Mouse (Mus musculus): ENCODE results near the gene 4930518I15Rik.
"Not testable (repeated sequence)": the region's sequence is repeated elsewhere in the genome, so short reads cannot be mapped to it uniquely, and the experiment has no call there.

The 4930518I15Rik gene

DNA sequence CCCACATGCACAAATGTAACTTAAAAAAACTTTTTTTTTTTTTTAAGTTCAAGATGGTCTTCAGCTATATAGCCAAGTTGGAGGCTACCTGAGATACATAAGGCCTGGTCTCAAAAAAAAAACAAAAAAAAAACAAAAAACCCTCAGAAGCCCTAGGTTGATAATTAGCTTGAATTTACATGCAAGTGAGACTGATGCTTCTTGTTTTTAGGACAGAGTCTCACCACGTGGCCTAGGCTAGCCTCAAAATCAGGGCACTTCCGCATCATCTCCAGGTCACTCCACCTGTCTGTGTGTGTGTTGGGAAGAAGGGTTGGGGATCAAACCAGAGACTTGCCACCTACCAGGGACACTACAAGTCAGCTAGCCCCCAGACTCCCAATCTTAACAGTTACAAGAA is at the start of gene 4930518I15Rik:
Gene 4930518I15Rik (minus strand): TSS at position 112 of the 400 bp plus-strand sequence.
- no peak for DNase-seq (ENCODE audit: low read depth)

DNA sequence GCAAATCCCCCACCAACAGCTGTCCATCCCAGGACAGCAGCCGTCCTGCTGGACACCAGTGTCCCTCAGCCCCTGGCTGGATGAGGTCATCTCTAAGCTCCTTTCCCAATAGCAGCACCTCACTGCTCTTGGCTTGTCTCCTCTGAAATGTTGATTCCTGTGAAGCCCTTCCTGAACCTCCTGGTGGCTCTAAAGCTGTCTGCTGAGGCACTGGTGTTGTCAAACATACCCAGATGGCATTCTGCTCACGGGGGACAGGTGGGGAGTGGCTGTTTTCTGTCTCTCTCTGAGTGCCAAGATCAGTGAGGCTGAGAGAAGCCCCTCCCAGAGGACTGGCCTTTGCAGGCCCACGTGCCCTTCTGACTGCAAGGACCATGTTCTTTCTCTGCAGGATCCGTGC is 48.2 kb upstream of the 4930518I15Rik start:
- DNase-seq (ENCODE audit: low read depth): not testable (repeated sequence)

DNA sequence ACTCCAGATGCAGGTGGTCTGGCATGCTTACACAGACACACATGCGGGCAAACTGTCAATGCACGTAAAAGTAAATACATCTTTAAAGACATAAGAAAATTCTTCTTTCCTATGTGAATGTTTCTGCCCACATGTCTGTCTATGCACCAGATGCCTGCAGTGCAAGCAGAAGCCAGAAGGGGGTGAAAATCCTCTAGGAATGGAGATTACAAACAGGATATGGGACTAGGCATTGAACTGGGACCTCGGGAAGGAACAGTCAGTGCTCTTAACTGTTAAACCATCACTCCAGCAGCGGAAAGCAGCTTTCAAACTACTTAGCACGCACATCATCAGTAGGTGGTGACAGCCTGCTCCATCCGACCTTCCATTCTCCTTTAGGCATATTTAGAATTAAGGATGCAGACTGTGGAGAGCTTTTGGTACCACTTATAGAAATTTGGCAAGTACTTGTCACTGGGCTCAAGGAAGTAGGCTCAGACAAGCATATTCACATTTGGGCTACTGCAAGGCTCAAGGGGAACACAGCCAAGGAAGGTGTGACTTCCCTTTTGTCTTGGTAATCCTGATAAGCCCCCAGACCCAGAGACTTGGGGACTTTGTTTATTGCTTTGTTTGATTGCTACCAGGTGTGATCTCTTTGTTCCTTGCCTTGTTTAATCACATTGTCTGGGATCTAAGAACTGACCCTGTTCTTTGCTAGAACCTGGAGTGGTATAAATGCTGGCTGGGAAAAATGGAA is 47.4 kb upstream of the 4930518I15Rik start:
- DNase-seq (ENCODE audit: low read depth): no peak

DNA sequence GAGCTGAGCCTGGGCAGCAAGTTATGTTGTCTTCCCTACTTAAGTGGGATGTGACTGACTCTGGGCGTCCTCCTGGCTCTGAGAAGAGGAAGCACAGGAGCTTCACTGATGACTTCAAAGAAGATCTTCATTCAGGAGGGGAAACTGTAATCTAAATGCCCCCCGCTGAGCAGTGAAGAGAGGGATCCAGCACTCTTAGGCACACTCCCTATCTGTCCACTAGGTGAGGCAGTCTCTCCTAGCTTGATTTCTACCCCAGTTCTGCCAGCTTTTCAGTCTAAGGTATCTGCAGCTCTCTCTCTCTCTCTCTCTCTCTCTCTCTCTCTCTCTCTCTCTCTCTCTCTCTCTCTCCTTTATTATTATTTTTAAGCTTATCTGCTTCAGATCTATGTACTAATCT is 45.6 kb upstream of the 4930518I15Rik start:
- peak; percentile 36 for DNase-seq (ENCODE audit: low read depth)

DNA sequence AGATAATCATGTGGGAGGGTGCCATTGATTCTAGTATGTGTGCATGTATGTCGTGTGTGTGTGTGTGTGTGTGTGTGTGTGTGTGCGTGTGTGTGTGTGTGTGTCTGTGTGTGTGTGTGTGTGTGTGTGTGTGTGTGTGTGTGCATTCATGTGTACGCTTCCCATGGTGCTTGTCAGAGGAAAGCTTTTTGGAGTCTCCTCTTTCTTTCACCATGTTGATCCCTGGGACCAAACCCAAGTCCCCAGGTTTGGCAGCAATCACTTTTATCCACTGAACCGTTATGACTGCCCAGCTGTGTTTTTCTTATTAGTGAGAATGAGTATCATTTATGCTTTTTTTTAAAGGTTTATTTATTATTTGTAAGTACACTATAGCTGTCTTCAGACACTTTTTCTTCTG is 44.7 kb upstream of the 4930518I15Rik start:
- DNase-seq (ENCODE audit: low read depth): not testable (repeated sequence)

DNA sequence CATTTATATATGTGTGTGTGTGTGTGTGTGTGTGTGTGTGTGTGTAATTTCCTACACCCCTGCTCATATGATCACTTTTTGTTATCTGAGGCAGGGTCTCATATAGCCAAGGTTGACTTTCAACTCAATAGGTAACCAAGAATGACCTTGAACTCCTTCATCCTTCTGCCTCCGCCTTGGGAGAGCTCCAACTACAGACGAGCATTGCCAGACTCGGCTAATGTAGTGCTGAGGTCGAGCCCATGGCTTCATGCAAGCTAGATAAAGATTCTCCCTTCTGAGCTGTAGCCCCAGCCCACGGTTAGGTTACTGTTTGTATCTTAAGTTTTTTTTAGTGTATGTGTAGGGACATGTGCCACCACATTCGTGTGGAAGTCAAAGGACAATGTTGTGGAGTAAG is 44.1 kb upstream of the 4930518I15Rik start:
- no peak for DNase-seq (ENCODE audit: low read depth)

DNA sequence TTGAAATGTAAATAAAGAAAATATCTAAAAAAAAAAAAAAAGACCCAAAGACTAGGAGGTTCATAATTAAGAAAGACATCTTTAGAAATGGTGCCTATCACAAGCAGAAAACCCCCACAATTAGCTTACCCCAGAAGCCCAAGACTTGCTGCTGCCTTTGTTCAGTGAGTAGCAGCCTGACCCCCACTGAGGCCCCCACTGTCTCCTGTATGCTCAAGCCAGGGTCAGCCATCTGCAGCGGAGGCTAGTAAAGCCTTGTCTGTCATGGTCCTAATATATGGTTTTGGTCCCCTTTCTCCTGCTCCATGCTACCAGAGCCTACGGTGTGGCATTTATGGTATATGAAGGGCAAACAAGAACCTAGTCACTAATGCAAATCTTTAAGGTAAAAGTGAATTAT is 43.6 kb upstream of the 4930518I15Rik start:
- no peak for DNase-seq (ENCODE audit: low read depth)

DNA sequence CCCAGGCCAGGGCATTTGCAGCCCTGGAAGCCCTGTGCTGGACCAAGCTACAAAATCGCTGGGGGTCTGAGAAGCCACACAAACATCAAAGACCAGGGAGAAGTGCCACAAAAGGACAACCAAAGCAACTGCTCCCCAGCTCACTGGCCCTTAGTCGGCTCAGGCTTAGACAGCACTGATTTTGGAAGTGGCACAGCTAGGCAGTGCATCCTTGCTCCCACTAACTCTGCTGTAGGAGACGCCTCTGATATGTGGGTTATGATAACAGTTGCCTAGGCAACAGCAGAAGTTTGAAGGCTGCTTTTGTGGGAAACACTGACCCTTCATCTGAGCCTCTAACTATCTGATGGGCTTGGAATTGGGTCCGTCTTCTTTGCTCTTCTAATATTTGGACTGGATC is 41.4 kb upstream of the 4930518I15Rik start:
- DNase-seq (ENCODE audit: low read depth): no peak

DNA sequence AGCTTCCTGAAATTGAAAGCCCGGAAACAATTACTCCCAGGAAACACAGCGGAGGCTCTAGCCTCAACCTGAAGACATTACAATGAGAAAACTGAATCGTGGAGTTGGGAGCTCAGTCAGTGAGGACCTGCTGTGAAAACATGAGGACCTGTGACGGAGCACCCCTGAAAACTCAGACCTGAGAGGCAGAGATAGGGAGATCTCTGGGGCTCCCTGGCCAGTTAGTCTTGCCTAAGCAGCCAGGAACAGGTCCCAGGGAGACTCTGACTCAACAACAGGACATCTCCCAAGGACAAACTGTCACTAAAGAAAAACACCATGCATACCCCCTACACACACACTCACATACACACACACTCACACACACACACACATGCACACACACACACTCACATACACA is 40.6 kb upstream of the 4930518I15Rik start:
- no peak for DNase-seq (ENCODE audit: low read depth)

DNA sequence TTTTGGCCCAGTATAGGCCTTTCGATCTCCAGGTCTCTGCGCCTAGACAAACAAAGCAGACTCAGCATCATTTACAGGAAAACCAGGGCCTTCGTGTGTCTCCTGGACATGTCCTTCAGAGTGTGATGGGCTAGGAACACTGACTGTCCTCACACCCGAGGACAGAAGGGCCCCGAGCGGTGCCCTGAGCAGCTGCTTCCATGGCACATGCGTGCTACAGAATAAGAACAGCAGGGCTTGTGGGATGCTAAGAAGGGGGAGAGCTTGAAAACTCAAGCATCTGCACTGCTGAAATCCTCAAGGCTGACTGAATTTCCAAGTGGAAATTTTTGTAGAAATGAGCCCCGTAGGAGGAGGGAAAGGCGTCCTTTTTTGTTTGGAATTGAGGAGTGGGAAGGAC is 39.3 kb upstream of the 4930518I15Rik start:
- DNase-seq (ENCODE audit: low read depth): no peak

DNA sequence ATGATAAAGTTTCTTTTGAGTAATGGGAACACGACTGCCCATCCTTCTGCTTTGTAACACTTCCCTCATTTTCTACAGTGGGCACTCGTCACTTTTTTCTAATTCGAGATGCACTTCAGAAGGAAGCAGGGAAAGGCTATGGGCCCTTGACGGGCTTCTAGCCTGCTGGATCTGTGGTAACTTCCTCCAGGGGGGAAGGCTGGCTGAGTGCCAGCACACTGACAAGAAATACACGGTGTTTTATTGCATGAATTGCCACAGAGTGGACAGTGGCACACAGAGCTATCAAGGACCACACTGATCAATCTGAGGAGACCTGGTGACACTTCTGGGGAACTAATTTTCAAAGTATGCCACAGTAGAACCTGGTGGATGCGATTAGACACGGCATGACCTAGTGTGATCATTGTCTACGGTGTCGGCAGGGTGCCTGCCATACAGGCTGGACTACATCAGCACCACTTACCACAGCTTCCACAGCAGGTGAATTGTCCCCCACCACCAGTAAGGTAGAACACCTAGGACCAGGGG is 38.7 kb upstream of the 4930518I15Rik start:
- peak; percentile 34 for DNase-seq (ENCODE audit: low read depth)

DNA sequence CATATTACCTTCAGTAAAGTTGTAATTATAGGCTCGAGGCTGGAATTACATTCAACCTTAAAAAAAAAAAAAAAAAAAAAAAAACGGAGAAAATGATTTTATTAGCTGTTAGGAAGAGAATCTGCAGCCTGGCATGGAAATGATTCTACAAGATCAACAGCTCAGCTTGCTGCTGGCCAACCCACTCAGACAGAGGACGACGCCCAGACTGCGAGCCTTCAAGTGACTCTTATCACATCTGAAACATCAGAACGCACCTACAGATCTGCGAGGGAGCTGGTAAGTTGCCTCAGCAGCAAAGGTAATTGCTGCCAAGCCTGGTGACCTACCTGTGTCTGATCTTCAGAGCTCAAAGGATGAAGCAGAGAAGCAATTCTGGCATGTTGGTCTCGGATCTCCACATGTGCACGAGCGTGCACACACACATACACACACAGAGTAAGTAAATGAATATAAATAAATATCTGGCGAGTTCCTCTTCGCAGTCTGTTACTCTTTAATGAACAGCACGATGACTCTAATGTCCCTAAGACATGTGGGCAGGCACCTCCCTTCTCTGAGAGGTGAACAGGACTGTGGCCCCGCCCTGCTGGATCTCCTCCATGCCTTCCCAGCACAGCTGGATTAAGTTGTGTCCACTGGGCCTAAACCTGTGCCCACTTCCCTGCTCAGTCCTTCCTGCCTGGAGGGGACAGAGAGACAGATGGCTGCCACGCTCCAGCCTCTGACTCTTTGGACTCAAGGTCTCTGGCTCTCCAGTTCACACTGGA is 36.9 kb upstream of the 4930518I15Rik start:
- no peak for DNase-seq (ENCODE audit: low read depth)

DNA sequence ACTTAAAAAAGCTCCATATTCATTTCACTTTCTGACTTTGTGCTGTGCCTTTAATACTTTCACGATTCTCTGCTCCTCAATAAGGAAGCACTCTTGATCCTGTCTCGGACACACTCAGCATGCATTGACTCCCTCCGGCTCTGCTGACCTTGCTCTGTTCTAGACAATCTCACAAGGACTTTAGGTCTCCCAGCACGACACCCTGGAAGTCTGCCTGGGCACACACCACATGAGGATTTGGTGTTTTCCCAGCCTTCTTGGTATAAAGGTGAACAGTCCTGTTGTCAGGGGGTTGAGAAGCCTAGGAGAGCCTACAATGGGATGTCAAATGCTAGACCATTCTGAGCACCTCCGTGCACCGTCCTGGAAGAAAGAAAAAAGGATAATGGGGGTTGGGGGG is 35.1 kb upstream of the 4930518I15Rik start:
- no peak for DNase-seq (ENCODE audit: low read depth)

DNA sequence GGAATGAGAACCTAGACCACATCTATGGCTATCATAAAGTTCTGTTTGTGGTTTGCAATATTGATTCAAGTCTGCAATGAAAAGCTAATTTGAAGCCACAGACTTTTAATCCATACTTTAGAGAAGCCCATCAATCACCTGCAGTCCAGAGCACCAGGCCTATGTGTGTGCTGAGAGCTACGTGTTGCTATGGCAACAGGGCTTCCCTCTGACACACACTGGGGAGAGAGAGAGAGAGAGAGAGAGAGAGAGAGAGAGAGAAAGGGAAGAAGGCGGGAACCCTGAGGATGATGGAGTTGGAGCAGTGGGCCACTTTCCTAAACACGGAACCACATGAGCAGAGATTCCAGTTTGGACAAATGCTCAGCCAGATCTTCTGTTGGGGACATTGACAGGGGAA is 34.5 kb upstream of the 4930518I15Rik start:
- DNase-seq (ENCODE audit: low read depth): no peak

DNA sequence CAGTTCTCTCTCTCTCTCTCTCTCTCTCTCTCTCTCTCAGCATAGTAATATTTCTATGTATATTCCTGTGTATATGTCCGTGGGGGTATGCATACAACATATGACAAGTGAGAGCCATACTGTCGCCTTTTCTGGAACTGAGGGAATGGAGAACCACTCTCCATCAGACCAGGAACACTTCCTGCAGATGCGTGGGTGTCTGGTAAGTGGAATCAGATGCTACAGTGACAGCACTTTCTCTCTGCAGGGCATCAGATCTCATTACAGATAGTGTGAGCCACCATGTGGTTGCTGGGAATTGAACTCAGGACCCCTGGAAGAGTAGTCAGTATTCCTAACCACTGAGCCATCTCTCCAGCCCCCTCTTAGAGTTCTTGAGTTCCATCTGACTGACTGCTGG is 30.7 kb upstream of the 4930518I15Rik start:
- no peak for DNase-seq (ENCODE audit: low read depth)

DNA sequence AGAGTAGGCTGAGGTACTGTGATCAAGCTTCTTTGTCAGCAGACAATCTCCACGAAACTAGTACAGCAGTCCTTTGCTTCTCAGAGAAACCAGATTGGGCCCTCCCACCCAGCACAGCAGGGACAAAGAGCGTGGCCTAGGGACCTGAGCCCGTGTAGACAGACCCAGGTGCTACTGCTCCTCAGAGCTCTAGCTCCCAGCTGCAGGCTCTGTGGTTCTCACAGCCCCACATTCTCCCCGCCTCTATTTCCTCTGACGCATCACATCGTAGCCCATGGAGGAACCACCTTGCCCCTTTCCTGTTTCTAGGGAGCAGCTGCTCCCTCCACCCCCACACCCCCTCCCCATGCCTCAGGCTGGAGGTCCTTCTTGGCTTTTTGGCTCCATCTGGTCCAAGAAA is 29.3 kb upstream of the 4930518I15Rik start, which contains the start of gene Sla2:
Gene Sla2 (minus strand): TSS at position 176 of the 400 bp plus-strand sequence.
- DNase-seq (ENCODE audit: low read depth): peak; percentile 87

DNA sequence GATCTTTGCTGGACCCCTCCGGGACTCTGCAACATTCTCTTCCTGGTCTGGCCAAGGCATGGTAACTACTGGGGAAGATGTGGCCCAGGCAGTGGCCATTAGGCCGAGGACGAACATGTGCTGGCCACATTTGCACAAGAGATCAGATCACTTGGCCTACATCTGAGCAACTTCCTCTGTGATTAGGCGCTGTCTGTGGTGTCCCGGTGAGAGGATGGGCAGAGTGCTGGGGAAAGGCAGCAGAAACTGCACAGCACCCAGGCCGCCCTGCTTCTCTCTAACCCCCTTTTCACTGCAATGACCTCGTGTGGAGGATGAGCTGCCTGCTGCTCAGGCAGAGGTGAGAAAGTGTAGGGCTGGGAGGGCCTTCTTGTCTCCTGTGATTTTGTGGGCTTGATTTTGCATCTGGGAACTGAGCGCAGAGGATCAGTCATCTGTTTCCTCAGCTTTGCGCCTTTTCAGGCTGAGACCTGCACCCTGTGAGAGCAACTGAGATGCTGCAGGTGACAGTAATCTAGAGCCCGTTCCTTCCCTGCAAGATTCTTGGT is 28.4 kb upstream of the 4930518I15Rik start:
- DNase-seq (ENCODE audit: low read depth): peak; percentile 35

DNA sequence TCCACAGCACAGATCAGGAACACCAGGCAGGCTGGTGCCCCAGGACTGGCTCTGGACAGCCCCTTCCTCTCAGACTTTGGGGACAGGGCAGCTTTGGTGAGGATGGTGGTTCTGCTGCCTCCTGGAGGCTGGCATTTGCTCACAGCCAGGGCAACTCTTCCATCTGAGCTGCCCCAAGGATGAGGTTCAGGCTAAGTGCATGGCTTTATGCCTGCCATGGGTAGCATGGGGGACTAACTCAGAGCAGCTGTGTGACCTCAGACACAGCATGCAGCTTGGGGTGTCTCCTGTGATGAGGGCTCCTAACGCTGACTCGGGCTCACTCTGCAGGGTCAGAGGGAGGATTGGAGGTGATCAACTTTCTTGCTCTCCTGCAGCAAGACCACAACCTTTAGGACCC is 27.9 kb upstream of the 4930518I15Rik start:
- DNase-seq (ENCODE audit: low read depth): not testable (repeated sequence)

DNA sequence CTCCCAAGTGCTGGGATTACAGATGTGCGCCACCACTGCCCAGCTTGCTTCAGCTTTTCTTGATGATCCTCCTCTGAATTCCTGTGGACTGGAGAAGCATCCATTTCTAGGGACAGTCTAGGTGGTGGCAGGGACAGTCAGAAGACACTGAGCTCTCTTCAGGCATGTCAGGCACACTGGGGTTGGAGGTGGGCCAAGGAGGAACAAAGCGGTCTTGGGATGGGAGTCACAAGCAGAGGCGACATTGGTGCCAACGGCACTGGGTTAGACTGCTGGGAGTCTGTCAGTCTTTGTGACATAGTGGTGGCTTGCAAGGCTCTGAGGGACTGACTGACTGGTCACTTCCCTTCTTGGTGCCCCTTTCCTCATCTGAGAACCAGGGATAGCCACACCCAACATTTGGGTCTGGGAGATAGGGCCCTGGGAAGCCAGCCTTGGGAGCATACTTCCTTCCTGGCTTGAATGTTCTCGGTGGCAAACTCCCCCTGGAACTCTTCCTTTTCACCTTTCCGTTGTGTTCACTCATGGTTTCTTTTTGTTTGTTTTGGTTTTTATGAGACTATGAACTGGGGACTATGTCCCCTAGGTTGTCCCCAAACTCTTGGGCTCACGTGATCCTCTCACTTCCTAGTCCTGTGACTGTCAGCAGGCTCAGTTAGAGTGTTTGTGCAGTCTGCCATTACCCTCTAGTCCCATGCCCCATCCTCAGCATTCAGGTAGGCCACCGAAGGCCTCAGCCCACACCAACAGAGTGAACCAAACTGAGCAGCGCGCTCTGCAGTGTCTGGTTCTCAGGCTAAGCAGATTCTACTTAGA is 26.9 kb upstream of the 4930518I15Rik start:
- DNase-seq (ENCODE audit: low read depth): peak; percentile 34

DNA sequence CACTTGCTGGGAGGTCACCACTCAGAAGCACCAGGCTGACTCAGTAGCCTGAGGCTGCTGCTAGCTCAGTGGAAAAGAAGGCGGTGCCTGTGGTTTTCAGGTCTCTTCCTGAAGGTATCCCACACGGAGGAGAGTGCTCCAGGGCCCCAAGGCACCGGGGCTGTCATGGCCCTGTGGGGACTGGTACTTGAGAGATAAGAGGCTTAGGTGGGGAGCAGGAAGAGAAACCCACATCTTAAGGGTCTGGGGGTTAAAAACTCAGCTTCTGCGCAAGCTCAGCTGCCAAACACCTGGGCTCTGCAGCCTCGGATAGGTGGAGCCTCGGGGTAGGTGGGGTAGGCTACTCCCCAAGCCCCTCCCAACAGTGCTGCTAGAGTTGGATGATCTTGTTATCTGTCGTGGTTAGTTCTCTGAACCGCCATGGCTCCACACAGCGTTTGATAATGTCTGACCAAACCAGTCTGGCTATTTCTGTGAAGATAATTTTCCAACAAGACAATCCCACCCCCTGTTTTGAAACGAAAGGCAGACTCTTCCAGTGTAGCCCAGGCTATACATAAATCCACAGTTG is 24.8 kb upstream of the 4930518I15Rik start:
- DNase-seq (ENCODE audit: low read depth): peak; percentile 65

DNA sequence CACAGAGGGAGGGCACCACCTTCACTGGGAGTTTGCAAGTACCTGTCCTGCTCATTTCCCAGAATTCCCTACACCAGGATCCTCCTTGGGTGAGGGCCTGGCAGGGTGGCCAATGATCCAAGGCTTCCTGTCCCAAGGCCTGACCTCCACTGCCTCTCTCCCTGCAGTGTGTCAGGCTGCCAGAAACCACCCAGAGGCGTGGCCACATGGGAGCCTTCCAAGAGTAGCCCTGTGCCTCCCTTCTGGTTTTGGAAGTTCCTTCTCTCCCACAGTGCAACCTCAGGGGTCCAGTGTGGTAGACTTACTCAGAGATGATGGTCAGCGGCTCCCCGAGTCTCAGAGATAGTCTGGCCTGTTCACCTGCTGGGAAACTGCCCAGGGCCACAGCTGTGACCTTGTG is 21.8 kb upstream of the 4930518I15Rik start:
- no peak for DNase-seq (ENCODE audit: low read depth)

DNA sequence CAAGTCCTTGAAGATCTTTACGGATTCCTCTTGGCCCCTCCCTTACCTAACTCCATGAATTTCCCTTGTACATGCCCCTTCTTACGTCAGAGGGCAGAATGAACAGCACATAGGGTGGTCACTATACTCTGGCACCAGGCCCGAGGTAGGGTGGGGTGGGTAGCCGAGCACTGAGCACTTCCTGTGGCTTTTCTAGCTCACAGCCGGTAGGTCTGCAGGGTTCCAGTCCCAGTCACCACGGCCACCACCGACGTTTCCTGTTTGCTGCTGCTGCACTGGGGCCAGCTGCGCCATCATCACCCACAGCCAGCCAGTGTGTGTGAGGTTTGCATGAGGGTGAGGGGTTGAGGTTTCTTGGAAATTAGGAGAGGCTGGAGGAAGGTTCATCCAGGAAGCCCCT is 20.0 kb upstream of the 4930518I15Rik start:
- DNase-seq (ENCODE audit: low read depth): peak; percentile 94
